Mouse (Mus musculus) hindbrain, embryonic 13.5 days (tissue): ENCODE measurements around the gene Slc22a4. TPM values are rescaled to one million over a fixed set of nuclear protein-coding genes. Genes with fewer than 3 reads are reported as not detected.
"Not testable (repeated sequence)": the region's sequence is repeated elsewhere in the genome, so short reads cannot be mapped to it uniquely, and the experiment has no call there.

Experiments
- ATAC-seq: fragments of 200-750 bp; cut with Nextera tagmentation; 2 replicates; pipeline ENCODE4 v1.8.0; 2017; ENCODE audit warnings: moderate TSS enrichment; ENCODE audit not compliant: low FRiP score
- H3K27ac ChIP-seq: fragments of 300-500 bp; sonication (generic); 2 replicates; pipeline ENCODE4 v1.5.1; 2015; ENCODE audit warnings: inconsistent platforms, mild to moderate bottlenecking, moderate library complexity
- H3K27me3 ChIP-seq: fragments of 300-500 bp; sonication (generic); 2 replicates; pipeline ENCODE4 v1.6.1; 2015; ENCODE audit warnings: mild to moderate bottlenecking, inconsistent platforms
- H3K36me3 ChIP-seq: fragments of 300-500 bp; sonication (generic); 2 replicates; pipeline ENCODE4 v1.6.1; 2015; ENCODE audit warnings: mild to moderate bottlenecking, inconsistent platforms
- H3K4me1 ChIP-seq: fragments of 300-500 bp; sonication (generic); replicated peaks from 2 replicates; pipeline ENCODE4 v1.6.1; 2015; ENCODE audit warnings: inconsistent platforms
- H3K4me2 ChIP-seq: fragments of 300-500 bp; sonication (generic); 2 replicates; pipeline ENCODE4 v1.6.1; 2015; ENCODE audit warnings: inconsistent platforms, mild to moderate bottlenecking, moderate library complexity
- H3K4me3 ChIP-seq: fragments of 300-500 bp; sonication (generic); 2 replicates; pipeline ENCODE4 v1.5.1; 2015; ENCODE audit warnings: mild to moderate bottlenecking, inconsistent platforms
- H3K9ac ChIP-seq: fragments of 300-500 bp; sonication (generic); 2 replicates; pipeline ENCODE4 v1.6.1; 2015; ENCODE audit warnings: mild to moderate bottlenecking, inconsistent platforms
- H3K9me3 ChIP-seq: fragments of 300-500 bp; sonication (generic); 2 replicates; pipeline ENCODE4 v1.6.1; 2016; ENCODE audit warnings: inconsistent platforms
- WGBS: fragments of 180-500 bp; shearing (Covaris S2); methylation state at CpG from one replicate; pipeline ENCODE4 v1.1.7; 2015; 5-methylcytosine and 5-hydroxymethylcytosine counted together
- polyA plus RNA-seq: library from polyadenylated mRNA; unstranded; fragments of >200 nt; fragmentation: Nextera tagmentation; extraction: Ambion mirVana; gene quantifications from 2 replicates; pipeline ENCODE4 v1.2.1, GENCODE M21; 2015

Gene Slc22a4
- polyA plus RNA-seq, 1 experiment from 2014 or later = 2.1 TPM

GRCm38 (mm10) chr11:53997661-53998060, 30.2 kb downstream of the Slc22a4 start:
- no peak for ATAC-seq
- 0 out of 2 replicates have a peak, but pooled peaks cover 5% of the 10 kb centered on the region for H3K4me1 ChIP-seq
- H3K36me3 ChIP-seq = no peaks in the 10 kb centered on the region
- 83% methylated on average over 2 of the region's 2 CpGs for WGBS
- no peak overlapping the region for H3K9ac ChIP-seq
- H3K27ac ChIP-seq = no peak overlapping the region
- peaks cover 3% of the 10 kb centered on the region; the same call in 1 of the 2 replicates for H3K27me3 ChIP-seq
- H3K9me3 ChIP-seq = no peaks in the 10 kb centered on the region
- no peak overlapping the region for H3K4me2 ChIP-seq
- H3K4me3 ChIP-seq = no peak overlapping the region

- no peak overlapping the region for H3K4me3 ChIP-seq
- no peak overlapping the region for H3K4me2 ChIP-seq
- H3K27me3 ChIP-seq = no peaks in the 10 kb centered on the region
- no peak for ATAC-seq
- H3K36me3 ChIP-seq = no peaks in the 10 kb centered on the region
- 96% methylated on average over 4 of the region's 4 CpGs for WGBS
- no peaks in the 10 kb centered on the region for H3K4me1 ChIP-seq
- H3K27ac ChIP-seq = no peak overlapping the region
- no peaks in the 10 kb centered on the region for H3K9me3 ChIP-seq
- H3K9ac ChIP-seq = no peak overlapping the region
These were observed 35.6 kb downstream of the Slc22a4 start for GRCm38 (mm10) chr11:53992264-53992663.

- WGBS = 58% methylated on average over 1 of the region's 1 CpGs
- Histone ChIP-seq H3K4me3 (no peak overlapping the region), H3K9ac (no peak overlapping the region), H3K4me2 (no peak overlapping the region), H3K9me3 (no peaks in the 10 kb centered on the region), H3K27me3 (0 out of 2 replicates have a peak, but pooled peaks cover 3% of the 10 kb centered on the region), H3K36me3 (no peaks in the 10 kb centered on the region), H3K4me1 (no peaks in the 10 kb centered on the region), H3K27ac (no peak overlapping the region)
- no peak for ATAC-seq
These were observed 38.7 kb downstream of the Slc22a4 start for GRCm38 (mm10) chr11:53989232-53989631.

- H3K4me2 ChIP-seq = no peak overlapping the region
- WGBS = 82% methylated on average over 4 of the region's 4 CpGs
- H3K9me3 ChIP-seq = no peaks in the 10 kb centered on the region
- 0 out of 2 replicates have a peak, but pooled peaks cover 3% of the 10 kb centered on the region for H3K27me3 ChIP-seq
- no peak for ATAC-seq
- no peaks in the 10 kb centered on the region for H3K36me3 ChIP-seq
- no peaks in the 10 kb centered on the region for H3K4me1 ChIP-seq
- no peak overlapping the region for H3K4me3 ChIP-seq
- H3K27ac ChIP-seq = no peak overlapping the region
- H3K9ac ChIP-seq = no peak overlapping the region
These were observed 39.8 kb downstream of the Slc22a4 start for GRCm38 (mm10) chr11:53988081-53988480.

- Histone ChIP-seq H3K9ac (no peak overlapping the region), H3K4me1 (peaks cover 13% of the 10 kb centered on the region), H3K4me2 (no peak overlapping the region), H3K36me3 (no peaks in the 10 kb centered on the region), H3K9me3 (no peaks in the 10 kb centered on the region), H3K27me3 (peaks cover 26% of the 10 kb centered on the region), H3K27ac (no peak overlapping the region), H3K4me3 (no peak overlapping the region)
- WGBS = 85% methylated on average over 4 of the region's 4 CpGs
- ATAC-seq = no peak
These were observed 46.5 kb downstream of the Slc22a4 start for GRCm38 (mm10) chr11:53981396-53981795.

- Histone ChIP-seq H3K36me3 (no peaks in the 10 kb centered on the region), H3K9ac (peak within 1 kb of the TSS; percentile 76), H3K4me2 (peak within 1 kb of the TSS; percentile 84), H3K4me1 (peaks cover 13% of the 10 kb centered on the region), H3K9me3 (no peaks in the 10 kb centered on the region), H3K4me3 (peak within 1 kb of the TSS; percentile 62), H3K27ac (no peak within 1 kb of the TSS), H3K27me3 (peaks cover 26% of the 10 kb centered on the region)
- peak; percentile 95 for ATAC-seq
- WGBS = 2% methylated on average over 73 of the region's 73 CpGs
These were observed 47.9 kb downstream of the Slc22a4 start, which contains the start of gene Slc22a21 for GRCm38 (mm10) chr11:53979788-53980621. Slc22a21 (minus strand) TSS chr11:53980332.

- under 1% methylated on average over 23 of the region's 23 CpGs for WGBS
- Histone ChIP-seq H3K9ac (peak overlapping the region; percentile 76), H3K4me3 (peak overlapping the region; percentile 62), H3K4me1 (peaks cover 13% of the 10 kb centered on the region), H3K27me3 (peaks cover 23% of the 10 kb centered on the region), H3K4me2 (peak overlapping the region; percentile 84)
- not testable (repeated sequence) for ATAC-seq, H3K27ac ChIP-seq, H3K36me3 ChIP-seq, H3K9me3 ChIP-seq
These were observed 48.5 kb downstream of the Slc22a4 start for GRCm38 (mm10) chr11:53979456-53979787.

- no peak overlapping the region for H3K4me2 ChIP-seq
- H3K4me3 ChIP-seq = no peak overlapping the region
- H3K36me3 ChIP-seq = no peaks in the 10 kb centered on the region
- H3K9ac ChIP-seq = no peak overlapping the region
- H3K27me3 ChIP-seq = peaks cover 23% of the 10 kb centered on the region
- no peak overlapping the region for H3K27ac ChIP-seq
- H3K4me1 ChIP-seq = peaks cover 13% of the 10 kb centered on the region
- WGBS = 91% methylated on average over 3 of the region's 3 CpGs
- ATAC-seq = no peak
- no peaks in the 10 kb centered on the region for H3K9me3 ChIP-seq
These were observed 50.2 kb downstream of the Slc22a4 start for GRCm38 (mm10) chr11:53977672-53978071.

GRCm38 (mm10) chr11:53975559-53975958, 52.3 kb downstream of the Slc22a4 start:
- no peak overlapping the region for H3K27ac ChIP-seq
- H3K9me3 ChIP-seq = no peaks in the 10 kb centered on the region
- peaks cover 13% of the 10 kb centered on the region for H3K4me1 ChIP-seq
- peaks cover 22% of the 10 kb centered on the region for H3K27me3 ChIP-seq
- H3K4me3 ChIP-seq = no peak overlapping the region
- H3K36me3 ChIP-seq = no peaks in the 10 kb centered on the region
- ATAC-seq = no peak
- no peak overlapping the region for H3K9ac ChIP-seq
- no peak overlapping the region for H3K4me2 ChIP-seq

- H3K9ac ChIP-seq = no peak overlapping the region
- no peaks in the 10 kb centered on the region for H3K27me3 ChIP-seq
- no peak overlapping the region for H3K27ac ChIP-seq
- H3K9me3 ChIP-seq = no peaks in the 10 kb centered on the region
- no peak overlapping the region for H3K4me2 ChIP-seq
- no peaks in the 10 kb centered on the region for H3K4me1 ChIP-seq
- no peak for ATAC-seq
- H3K36me3 ChIP-seq = no peaks in the 10 kb centered on the region
- no peak overlapping the region for H3K4me3 ChIP-seq
- WGBS = 51% methylated on average over 3 of the region's 3 CpGs
These were observed 68.9 kb downstream of the Slc22a4 start for GRCm38 (mm10) chr11:53958984-53959383.

- 38% methylated on average over 4 of the region's 4 CpGs for WGBS
- H3K27me3 ChIP-seq, H3K4me1 ChIP-seq, ATAC-seq, H3K36me3 ChIP-seq, H3K9ac ChIP-seq, H3K9me3 ChIP-seq, H3K4me3 ChIP-seq, H3K27ac ChIP-seq, H3K4me2 ChIP-seq: not testable (repeated sequence)
These were observed 69.7 kb downstream of the Slc22a4 start for GRCm38 (mm10) chr11:53958176-53958575.

GRCm38 (mm10) chr11:53956636-53957035, 71.3 kb downstream of the Slc22a4 start:
- ATAC-seq = no peak
- no peak overlapping the region for H3K4me3 ChIP-seq
- H3K27ac ChIP-seq = no peak overlapping the region
- H3K36me3 ChIP-seq = no peaks in the 10 kb centered on the region
- no peaks in the 10 kb centered on the region for H3K4me1 ChIP-seq
- no peak overlapping the region for H3K4me2 ChIP-seq
- 80% methylated on average over 1 of the region's 1 CpGs for WGBS
- no peaks in the 10 kb centered on the region for H3K27me3 ChIP-seq
- no peak overlapping the region for H3K9ac ChIP-seq
- no peaks in the 10 kb centered on the region for H3K9me3 ChIP-seq

GRCm38 (mm10) chr11:53954653-53955052, 73.2 kb downstream of the Slc22a4 start:
- Histone ChIP-seq H3K27me3 (no peaks in the 10 kb centered on the region), H3K27ac (no peak overlapping the region), H3K9me3 (no peaks in the 10 kb centered on the region), H3K4me1 (no peaks in the 10 kb centered on the region), H3K4me3 (no peak overlapping the region), H3K4me2 (no peak overlapping the region), H3K36me3 (no peaks in the 10 kb centered on the region), H3K9ac (no peak overlapping the region)
- 91% methylated on average over 3 of the region's 3 CpGs for WGBS
- no peak for ATAC-seq
